Mouse (Mus musculus) CH12.LX (cell line): Measurements from ENCODE around the gene Snx4. TPM values are rescaled to one million over a fixed set of nuclear protein-coding genes. Genes with fewer than 3 reads are reported as not detected.

ENCODE experiments used
- DNase-seq: peaks from one replicate; pipeline ENCODE4 v3.0.0-alpha.2; 2013; ENCODE audit errors: extremely low read depth
- H3K27ac ChIP-seq: 2 replicates; pipeline ENCODE4 v1.5.1; 2012; ENCODE audit warnings: low read depth, mild to moderate bottlenecking, control low read depth, moderate library complexity; ENCODE audit not compliant: insufficient read depth
- H3K27me3 ChIP-seq: replicated peaks from 2 replicates; pipeline ENCODE3; 2012; ENCODE audit warnings: inconsistent platforms
- H3K36me3 ChIP-seq, 2 experiments: replicated peaks in 1 of 2; 2 replicates each; pipeline versions ENCODE3 to v1.6.1; 2012; ENCODE audit warnings: inconsistent platforms in 1 of 2, low read length in 1 of 2, mild to moderate bottlenecking in 1 of 2, mixed read lengths in 1 of 2, moderate library complexity in 1 of 2; ENCODE audit not compliant: control insufficient read depth in 1 of 2, insufficient read depth in 1 of 2
- H3K4me1 ChIP-seq, 2 experiments: 2 replicates each; pipeline ENCODE4 v1.6.1; 2012; ENCODE audit warnings: inconsistent platforms in 1 of 2, moderate library complexity in 1 of 2; ENCODE audit not compliant: insufficient read depth in 2 of 2, control insufficient read depth in 1 of 2
- H3K4me2 ChIP-seq: 2 replicates; pipeline ENCODE4 v1.6.1; 2012; ENCODE audit warnings: low read depth, mild to moderate bottlenecking, control low read depth; ENCODE audit not compliant: poor library complexity, insufficient read depth, severe bottlenecking
- H3K4me3 ChIP-seq, 3 experiments: fragments of 150-350 bp in 1 of 3; sonication (generic) in 1 of 3; replicated peaks in 1 of 3; 2 replicates each; pipeline versions ENCODE3 to v1.5.1; 2011 to 2012; ENCODE audit warnings: low read depth in 2 of 3, low read length in 2 of 3, mild to moderate bottlenecking in 2 of 3, moderate library complexity in 2 of 3, control low read depth in 1 of 3, improper control_type of control experiment in 1 of 3, inconsistent platforms in 1 of 3, mixed read lengths in 1 of 3; ENCODE audit not compliant: poor library complexity in 1 of 3
- H3K79me2 ChIP-seq: replicated peaks from 2 replicates; pipeline ENCODE4 v1.6.1; 2012; ENCODE audit warnings: mild to moderate bottlenecking, moderate library complexity; ENCODE audit not compliant: control insufficient read depth, poor library complexity, insufficient read depth, severe bottlenecking; ENCODE audit errors: extremely low read depth
- H3K9ac ChIP-seq: 2 replicates; pipeline ENCODE4 v1.6.1; 2012; ENCODE audit warnings: low read depth, mild to moderate bottlenecking, control low read depth, moderate library complexity; ENCODE audit not compliant: insufficient read depth
- H3K9me3 ChIP-seq: replicated peaks from 2 replicates; pipeline ENCODE3; 2012; ENCODE audit warnings: low read length, inconsistent platforms, mixed read lengths
- ELF1 ChIP-seq: IDR thresholded peaks from 2 replicates; pipeline ENCODE4 v1.6.1; 2014; ENCODE audit warnings: low read depth, mild to moderate bottlenecking, inconsistent platforms, low read length, improper control_type of control experiment
- ETS1 ChIP-seq: conservative IDR thresholded peaks from 2 replicates; pipeline ENCODE4 v1.6.1; 2012; ENCODE audit warnings: low read depth, mild to moderate bottlenecking, inconsistent platforms, low read length, improper control_type of control experiment, moderate library complexity
- MAFK ChIP-seq: IDR thresholded peaks from 2 replicates; pipeline ENCODE4 v1.6.1; 2011; ENCODE audit warnings: low read length, improper control_type of control experiment; ENCODE audit not compliant: insufficient replicate concordance
- MYC ChIP-seq: IDR thresholded peaks from 2 replicates; pipeline ENCODE4 v1.6.1; 2011; ENCODE audit warnings: low read depth, mild to moderate bottlenecking, improper control_type of control experiment, low read length
- NRF1 ChIP-seq: IDR thresholded peaks from 2 replicates; pipeline ENCODE4 v1.6.1; 2014; ENCODE audit warnings: low read depth, mild to moderate bottlenecking, inconsistent platforms, low read length, improper control_type of control experiment, moderate library complexity
- RCOR1 ChIP-seq: conservative IDR thresholded peaks from 2 replicates; pipeline ENCODE4 v1.6.1; 2012; ENCODE audit warnings: low read depth, mild to moderate bottlenecking, inconsistent platforms, low read length, improper control_type of control experiment
- ZC3H11A ChIP-seq: IDR thresholded peaks from 2 replicates; pipeline ENCODE4 v1.6.1; 2012; ENCODE audit warnings: low read depth, mild to moderate bottlenecking, inconsistent platforms, low read length, improper control_type of control experiment
- dilution Hi-C: fragments of 300-500 bp; cut with MboI; formaldehyde crosslinking; loops from 2 replicates; pipeline ENCODE4 v1.14.3; 2020; ENCODE audit warnings: low sequenced_read_pairs; ENCODE audit not compliant: extremely low pct_unique_long_range_greater_than_20kb, extremely low pct_ligation_motif_present
- in situ Hi-C: fragments of 300-500 bp; cut with MboI; formaldehyde crosslinking; loops from 3 replicates; pipeline ENCODE4 v1.14.3; 2019; ENCODE audit warnings: low sequenced_read_pairs, low pct_ligation_motif_present, low pct_unique_long_range_greater_than_20kb, mixed read lengths
- polyA plus RNA-seq: library from polyadenylated mRNA; unstranded; fragments of >175 nt; gene quantifications from 2 replicates; pipeline ENCODE4 v1.2.1, GENCODE M21; 2012; ENCODE audit warnings: low read depth; ENCODE audit not compliant: insufficient read length
- total RNA-seq, 2 experiments: library from RNA; depleted of rRNA; stranded (reverse); fragments of 300-350 nt in 1 of 2; fragments of >200 nt in 1 of 2; gene quantifications; 2 replicates each; pipeline ENCODE4 v1.2.3; 2012 to 2014

Snx4 gene
- total and polyA plus RNA-seq, 3 experiments: 77.9 to 168 (median 105) TPM

DNA sequence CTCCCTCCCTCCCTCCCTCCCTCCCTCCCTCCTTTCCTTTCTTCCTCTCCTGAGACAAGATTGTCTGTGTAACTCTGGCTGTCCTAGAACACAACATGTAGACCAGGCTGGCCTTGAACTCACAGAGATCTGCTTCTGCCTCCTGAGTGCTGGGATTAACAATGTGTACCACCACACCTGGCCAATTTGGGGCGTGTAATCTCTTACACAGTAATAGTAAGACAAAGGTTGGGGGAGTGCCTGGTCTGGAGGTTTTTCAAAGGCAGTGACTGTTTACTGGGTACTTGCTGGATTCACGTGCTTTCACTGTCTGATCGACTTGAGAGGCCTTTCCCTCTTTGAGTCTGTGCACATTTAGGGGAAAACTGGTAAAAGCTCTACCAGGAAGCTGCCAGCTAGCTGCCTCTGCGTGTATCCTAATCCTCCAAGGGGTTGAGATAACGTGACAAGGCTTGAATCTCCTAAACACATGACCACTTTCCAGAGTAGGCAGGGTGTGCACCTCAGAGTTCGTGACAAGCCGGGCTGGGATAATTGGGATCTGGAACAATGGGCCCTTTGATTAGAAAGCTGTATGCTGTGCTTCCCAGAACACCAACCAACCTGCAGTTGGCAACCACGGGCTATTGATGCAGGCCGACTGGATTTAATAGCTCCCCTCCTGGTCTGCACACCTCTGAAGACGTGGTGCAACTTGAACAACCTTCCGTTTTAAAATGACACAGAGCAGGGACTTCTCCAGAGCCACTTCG is 74.6 kb downstream of the Snx4 start:
- Histone ChIP-seq H3K27me3 (no peaks in the 10 kb centered on the region), H3K4me3 (no peak overlapping the region), H3K27ac (no peak overlapping the region), H3K9me3 (peaks cover 5% of the 10 kb centered on the region), H3K79me2 (no peaks in the 10 kb centered on the region), H3K36me3 (no peaks in the 10 kb centered on the region), H3K4me2 (no peak overlapping the region), H3K9ac (no peak overlapping the region), H3K4me1 (peaks cover 3 to 4% of the 10 kb centered on the region in 2 experiments; a peak in 3 of 4 replicates)
- dilution Hi-C loops (no loop called here), in situ Hi-C loops (no loop called here)
- no peak for TF ChIP-seq RCOR1
- no peak for TF ChIP-seq MAFK
- DNase-seq: no peak

DNA sequence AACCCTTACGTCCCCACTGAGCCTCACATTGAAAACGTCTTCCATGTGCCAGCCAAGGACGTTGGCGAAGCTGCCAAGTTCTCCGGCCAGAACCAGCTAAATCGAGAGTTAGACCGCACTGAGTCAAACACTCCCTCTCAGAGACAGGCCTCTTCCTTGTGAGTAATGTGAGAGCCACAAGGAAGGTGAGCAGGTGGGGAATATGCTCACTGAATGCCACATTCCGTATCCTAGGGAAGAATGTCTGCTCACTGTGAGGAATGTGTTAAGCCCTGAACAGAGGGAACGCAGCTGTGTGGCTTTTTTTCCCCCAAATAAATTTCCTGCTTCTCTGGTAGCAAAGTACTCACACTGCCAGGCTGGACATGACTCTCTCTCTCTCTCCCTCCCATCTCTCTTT is 75.3 kb downstream of the Snx4 start:
- Histone ChIP-seq H3K4me3 (peak overlapping the region in 1 of 3 experiments; percentile 15), H3K4me2 (peak overlapping the region; percentile 10; the same call in 1 of the 2 replicates), H3K79me2 (no peaks in the 10 kb centered on the region), H3K27ac (no peak overlapping the region), H3K4me1 (peaks cover 3 to 4% of the 10 kb centered on the region in 2 experiments; a peak in 3 of 4 replicates), H3K36me3 (no peaks in the 10 kb centered on the region), H3K27me3 (no peaks in the 10 kb centered on the region), H3K9me3 (peaks cover 5% of the 10 kb centered on the region), H3K9ac (no peak overlapping the region)
- DNase-seq: no peak
- dilution Hi-C loops: no loop called here
- in situ Hi-C loops: no loop called here
- TF ChIP-seq ETS1 (peak; percentile 86), NRF1 (no peak)

DNA sequence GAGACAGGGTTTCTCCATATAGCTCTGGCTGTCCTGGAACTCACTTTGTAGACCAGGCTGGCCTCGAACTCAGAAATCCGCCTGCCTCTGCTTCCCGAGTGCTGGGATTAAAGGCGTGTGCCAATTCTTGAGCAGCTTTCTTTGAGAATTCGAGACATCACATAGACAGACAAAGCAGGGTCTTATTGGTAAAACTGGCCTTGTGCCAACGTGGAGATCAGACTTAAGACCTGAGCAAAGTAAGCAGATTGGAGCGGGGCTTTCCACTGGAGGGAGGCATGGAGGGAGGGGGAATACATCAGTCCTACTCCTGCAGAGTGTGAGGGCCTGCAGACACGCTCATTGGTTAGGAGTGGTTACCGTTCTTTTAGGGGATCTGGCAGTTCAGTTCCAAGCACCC is 75.9 kb downstream of the Snx4 start:
- peaks cover 3 to 4% of the 10 kb centered on the region in 2 experiments; a peak in 3 of 4 replicates for H3K4me1 ChIP-seq
- dilution Hi-C loops (no loop called here), in situ Hi-C loops (no loop called here)
- H3K4me3 ChIP-seq: no peak overlapping the region
- H3K9ac ChIP-seq: no peak overlapping the region
- H3K9me3 ChIP-seq: peaks cover 5% of the 10 kb centered on the region
- peak; percentile 10; the same call in 1 of the 2 replicates for TF ChIP-seq ETS1
- TF ChIP-seq ZC3H11A: no peak
- no peak for TF ChIP-seq ELF1
- TF ChIP-seq MYC: no peak
- no peak overlapping the region for H3K27ac ChIP-seq
- no peaks in the 10 kb centered on the region for H3K36me3 ChIP-seq
- H3K4me2 ChIP-seq: no peak overlapping the region
- no peaks in the 10 kb centered on the region for H3K27me3 ChIP-seq
- no peaks in the 10 kb centered on the region for H3K79me2 ChIP-seq
- DNase-seq: no peak
